Mouse (Mus musculus): ENCODE measurements around the gene Carmil1.
A peak's percentile ranks its signal among the peaks of the same experiment; 100 is the strongest.

The Carmil1 gene

DNA sequence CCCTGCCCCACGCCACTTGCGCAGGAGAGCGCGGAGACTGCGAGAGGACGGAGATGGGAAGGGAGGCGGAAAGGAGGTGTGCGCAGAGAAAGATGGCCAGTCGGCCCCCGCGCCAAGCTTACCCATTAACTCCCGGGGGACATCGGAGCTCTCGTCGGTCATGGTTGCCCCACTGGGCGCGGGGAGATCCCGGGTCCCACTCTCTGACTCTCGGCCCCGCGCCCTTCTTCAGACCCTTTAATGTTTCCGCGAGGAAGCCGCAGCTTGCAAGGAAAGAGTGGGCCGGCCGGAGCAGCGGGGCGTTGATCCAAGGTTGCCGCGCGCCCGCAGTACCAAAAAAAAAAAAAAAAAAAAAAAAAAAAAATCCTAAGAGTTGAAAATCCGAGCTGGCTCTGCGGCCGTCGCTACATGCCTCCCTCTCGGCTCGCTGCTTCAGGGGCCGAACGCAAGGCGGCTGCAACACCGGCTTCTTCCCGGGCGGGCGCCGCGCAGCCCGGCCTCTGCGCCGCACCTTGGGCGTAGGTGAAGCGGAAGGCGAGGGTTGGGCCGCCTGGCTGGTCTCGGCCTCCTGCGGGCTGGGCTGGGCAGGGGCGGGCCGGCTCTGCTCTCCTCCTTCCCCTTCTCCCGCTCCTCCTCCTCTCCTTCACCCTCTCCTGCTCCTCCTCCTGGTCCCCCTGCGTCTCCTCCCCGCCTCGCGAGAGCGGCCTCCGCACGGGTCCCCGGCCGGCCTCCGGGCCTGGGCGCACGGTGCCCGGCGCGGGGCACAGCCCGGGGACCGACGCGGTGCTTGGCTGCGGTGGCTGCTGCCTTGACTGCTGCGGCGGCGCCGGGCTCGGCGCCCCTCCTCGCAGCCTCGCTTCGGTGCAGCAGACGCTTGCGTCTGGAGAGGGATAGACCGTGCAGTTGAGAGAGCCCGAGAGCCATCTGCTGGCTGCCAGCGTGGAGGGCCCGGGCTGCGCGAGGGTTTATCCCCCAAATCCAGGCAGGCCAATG, at the start of gene Carmil1:
TSS of gene Carmil1 (minus strand) at position 357 of the 993 bp plus-strand sequence.
- peak; percentile 87 for DNase-seq

DNA sequence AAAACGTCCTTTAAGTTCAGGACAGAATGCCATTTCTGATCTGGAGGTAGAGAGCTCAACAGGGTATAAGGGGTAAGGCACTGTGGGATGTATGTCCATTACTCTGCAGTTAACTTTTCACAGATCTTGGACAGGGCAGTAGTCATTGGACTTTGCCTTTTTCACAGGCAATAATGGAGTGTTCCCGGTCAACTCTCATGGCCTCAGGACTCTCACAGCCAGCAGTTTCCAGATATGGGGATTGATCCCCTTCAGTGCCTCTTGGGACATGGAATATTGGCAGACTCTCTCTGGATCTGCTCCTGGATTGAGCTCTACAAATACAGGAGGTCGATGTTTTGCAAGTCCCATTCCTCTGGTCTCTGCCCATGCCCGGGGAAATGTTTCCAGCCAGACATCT, 49.5 kb upstream of the Carmil1 start:
- no peak for DNase-seq

DNA sequence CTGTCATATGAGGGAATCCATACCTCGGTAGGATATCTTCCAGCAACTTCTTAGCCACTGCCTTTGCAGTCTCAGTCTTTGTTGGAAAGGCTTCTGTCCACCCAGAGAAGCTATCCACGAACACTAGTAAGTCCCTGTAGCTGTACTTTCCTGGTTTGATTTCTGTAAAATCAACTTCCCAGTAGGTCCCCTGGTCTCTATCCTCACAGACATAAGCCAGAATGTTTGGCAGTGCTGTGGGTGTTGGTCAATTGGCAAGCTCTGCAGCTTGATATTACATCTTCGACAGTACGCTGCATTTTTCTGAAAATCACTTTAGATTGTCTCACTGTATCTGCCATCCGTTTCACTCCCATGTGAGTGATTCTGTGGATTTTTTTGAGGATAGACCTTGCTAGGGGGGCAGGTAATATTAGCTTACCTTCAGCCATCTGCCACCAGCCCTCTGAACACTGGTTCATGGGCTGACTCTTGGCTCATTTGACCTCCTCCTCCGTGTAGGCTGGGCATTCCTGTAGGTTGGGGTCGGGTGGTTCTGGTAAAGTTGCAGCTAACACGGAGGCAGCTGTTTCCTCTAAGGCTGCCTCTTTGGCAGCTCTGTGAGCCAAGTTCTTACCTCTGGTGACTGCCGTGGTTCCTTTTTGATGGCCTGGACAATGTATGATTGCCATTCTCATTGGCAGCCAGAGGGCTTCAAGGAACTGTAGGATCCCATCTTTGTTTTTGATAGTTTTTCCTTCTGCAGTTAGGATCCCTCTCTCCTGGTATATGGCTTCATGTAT, 47.6 kb upstream of the Carmil1 start:
- DNase-seq = no peak

DNA sequence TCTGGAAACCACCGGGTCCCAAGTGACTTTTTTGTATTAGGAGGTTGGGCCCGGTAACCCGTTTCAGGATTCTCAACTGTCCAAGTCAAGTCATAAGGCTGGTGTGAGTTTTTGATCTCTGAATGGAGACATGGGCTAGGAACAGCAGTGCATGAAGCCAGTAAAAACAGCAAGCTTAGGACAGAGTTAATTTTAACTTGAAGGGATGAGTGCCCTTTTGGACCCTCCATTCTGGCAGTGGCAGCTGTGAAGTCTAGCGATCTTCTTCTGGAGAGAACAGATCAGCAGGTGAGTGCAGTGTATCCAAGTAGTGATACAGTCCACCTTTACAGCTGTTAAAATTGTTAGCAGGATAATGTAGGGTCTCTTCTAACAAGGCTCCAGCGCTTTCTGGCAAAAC, 46.6 kb upstream of the Carmil1 start, which contains the start of gene Cmah:
TSS of gene Cmah (plus strand) at position 204 of the 400 bp plus-strand sequence.
- DNase-seq = no peak

DNA sequence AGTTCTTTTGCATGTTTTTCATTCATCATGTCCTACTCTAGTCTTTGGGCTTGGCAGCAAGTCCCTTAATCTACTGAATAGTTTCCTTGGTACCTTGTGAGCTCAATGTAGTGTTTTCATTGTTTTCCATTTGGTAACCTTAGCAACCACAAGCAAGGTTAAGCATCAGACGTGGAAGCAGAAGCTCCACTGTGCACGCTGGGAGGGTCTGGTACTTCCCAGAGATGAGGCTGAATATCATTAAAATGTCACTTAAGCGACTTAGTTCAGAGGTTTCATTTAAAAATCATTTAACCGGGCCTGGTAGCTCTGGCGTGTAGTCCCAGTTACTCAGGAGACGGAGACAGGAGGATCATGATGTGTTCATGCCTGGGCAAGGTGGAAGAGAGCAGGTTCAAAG, 40.7 kb upstream of the Carmil1 start:
- DNase-seq = no peak

DNA sequence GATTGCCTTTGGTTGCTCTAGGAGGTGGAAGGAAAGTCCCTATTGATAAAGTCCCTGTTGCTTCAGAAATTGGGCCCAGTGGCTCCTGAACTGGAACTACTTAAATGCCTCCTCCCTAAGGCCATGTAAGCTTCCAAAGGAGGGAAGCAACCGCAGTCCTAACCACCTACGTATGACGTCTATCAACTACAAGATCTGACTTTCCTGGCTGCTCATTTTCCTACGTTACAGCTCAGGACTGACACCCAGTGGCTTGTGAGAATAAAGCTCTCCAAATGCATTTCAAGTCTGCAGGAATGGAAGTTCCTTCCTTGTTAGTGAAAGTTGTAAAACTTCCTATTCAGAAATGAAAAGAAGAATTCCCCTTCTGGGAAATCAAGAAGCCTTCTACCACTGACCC, 38.0 kb upstream of the Carmil1 start:
- DNase-seq = peak; percentile 52

DNA sequence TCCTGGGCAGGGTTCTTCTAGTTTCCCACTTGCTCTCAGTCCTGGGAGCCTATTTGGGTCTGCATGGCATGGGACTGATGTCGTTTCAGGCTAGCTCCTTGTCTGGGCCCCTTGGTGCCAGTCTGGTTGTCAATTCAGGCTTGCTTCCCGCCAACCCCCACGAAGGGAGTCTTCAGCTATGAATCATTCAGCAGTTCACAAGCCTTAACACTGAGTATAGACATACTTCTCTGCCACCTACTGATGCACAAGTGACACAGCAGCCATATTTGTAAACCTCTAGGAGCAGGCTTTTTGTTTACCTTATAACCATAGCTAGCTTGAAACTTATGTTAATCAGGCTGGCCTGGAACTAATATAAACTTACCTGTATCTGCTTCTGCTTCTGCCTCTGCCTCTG, 36.0 kb upstream of the Carmil1 start:
- no peak for DNase-seq

DNA sequence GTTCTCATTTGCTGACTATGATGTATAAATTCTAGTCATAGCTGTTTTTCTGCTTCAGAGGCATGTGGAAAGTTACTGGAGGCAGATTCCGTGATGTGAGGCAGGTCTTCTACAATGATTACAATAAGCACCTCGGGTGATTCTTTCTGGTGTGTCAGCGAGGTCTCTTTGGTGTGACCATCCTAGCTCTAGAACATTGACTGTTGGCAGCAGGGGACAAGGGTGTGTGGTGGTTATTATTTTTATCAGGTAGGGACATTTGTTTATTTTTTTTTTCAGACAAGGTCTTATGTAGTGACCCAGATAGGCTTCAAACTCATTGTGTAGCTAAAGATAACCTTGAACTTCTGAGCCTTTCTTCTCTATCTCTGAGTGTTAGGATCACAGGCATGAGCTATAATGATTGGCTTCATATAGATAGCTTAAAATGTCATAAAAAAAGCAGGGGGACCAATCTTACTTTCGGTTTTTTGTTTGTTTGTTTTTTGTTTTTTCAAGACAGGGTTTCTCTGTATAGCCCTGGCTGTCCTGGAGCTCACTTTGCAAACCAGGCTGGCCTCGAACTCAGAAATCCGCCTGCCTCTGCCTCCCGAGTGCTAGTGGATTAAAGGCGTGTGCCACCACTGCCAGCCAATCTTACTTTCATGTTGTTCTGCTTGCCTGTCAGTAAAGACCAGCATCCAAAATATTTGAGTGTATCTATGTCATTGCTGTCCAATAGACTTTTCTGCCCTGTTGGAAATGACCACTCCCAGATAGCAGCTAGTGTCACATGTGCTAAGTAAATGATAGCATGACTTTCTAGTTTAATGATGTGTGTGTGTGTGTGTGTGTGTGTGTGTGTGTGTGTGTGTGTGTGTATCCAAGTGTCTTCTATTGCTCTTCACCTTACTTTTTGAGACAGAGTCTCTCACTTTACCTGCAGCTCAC, 30.7 kb upstream of the Carmil1 start:
- DNase-seq = no peak

DNA sequence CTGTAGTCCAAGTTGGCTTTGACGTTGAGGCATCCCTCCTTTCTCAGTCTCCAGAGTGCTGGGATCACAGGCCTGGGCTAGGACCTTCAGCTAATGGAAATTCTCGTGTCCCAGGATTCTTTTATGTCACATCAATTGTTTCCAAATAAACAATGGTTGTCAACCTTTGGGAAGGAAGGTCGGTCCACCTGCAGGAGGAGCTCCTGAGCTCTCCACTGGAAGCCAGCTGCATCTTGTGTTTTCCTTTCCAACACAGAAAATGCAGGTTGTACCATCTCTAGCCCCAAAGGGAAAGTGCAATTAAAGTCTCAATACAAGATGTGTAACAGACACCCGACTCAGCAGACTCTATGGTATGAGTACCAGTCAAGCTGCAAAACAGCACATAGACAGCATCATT, 25.7 kb upstream of the Carmil1 start:
- peak; percentile 81 for DNase-seq

DNA sequence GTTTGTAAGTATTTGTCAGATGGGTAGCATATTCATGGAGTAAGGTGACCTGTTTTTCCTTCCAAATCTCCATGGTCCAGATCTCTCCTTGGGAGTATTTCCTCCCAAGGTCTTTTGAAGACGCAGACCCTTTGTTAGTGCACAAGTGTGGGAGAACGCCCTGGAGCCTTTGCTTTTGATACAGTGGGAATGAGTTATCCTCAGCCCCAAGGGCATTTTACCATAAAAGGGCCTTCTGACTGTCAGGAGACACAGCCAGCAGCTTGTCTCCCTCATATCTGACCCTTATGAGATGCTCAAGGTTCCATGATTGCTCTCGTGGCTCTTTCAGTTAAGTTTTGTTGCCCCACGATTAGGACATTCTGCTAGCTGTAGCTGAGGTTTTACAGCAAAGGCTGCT, 24.9 kb upstream of the Carmil1 start:
- no peak for DNase-seq

DNA sequence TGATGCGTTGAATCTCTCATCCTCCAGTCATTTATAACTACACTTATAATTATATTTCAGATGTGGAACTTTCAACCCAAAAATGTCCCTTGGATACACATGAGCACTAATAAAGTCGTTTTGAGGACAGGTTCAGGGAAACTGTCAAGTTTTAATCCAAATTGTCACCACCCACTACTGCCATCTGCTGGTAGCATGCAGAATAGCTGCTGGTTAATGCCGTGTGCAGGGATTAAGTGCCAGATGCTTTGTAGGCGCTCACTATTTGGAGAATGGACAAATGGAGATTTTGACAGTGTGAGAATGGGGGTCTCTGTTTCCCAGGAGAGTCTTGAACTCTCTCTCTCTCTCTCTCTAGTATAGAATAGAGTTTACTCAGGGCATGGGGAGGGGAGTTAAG, 16.7 kb upstream of the Carmil1 start:
- peak; percentile 64 for DNase-seq

DNA sequence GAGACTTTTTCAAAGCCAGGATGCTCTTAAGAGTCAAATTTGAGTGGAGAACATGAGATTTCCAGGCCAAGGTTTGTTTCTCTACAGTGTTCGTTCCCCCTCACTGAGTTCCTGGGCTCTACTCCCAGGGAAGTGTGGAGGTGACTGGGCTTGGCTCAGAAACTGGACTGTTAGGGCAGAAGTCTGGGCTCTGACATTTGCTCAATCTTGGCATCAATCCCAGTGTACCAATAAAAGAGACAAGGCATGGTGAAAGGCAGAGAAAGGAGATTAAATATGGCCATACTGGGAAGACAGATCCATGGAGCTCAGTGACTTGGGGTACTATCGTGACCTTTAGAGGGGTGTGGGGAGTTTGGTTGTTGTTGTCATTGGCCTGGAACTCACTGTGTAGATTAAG, 6.8 kb upstream of the Carmil1 start:
- no peak for DNase-seq

DNA sequence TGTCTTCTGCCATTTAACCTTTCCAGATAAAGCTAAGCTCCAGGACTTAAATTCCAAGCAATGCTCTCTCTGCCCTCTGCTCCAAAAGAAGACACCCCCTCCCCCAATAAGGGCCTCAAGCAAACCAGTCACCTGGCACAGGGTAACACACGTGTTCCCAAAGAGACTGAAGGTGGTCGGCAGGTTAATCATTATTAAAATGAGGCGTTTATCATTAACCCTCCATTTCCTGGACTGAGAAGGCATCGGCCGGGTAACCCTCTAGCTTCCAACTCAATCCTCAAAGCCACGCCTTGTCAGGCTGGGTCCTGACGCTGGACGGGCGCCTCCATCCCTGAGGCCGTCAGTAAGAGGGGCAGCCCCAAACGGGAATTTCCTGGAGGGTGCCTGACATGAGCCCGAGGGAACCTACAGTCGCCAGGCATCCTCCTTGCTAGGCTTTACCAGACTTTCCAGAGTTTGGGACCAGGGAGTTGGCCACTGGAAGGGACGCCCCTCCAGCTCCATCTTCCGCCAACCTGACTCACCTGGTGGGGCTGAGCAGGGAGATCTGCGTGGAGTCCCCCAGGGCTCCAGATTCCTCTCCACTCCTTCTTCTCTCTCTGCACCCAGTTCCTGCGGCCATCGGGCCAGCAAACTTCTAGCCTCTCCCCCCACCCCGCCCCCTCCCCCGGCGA, 695 bp downstream of the Carmil1 start:
- no peak for DNase-seq

DNA sequence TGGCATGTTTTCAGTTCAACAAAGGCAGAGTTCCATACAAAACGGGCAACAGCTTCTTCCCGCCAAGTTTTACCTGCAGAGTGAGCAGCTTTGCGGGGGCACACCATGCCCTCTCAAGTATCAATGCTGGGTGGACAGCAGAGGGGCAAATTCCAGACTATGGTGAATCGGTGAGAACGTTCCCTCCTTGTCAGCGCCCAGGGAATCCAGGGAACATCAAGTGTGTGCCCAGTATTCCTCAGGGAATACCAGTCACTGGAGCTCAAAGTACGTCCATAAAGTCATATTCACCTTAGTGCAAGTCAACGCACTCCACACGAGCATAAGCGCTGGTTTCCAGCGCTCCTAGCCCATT, 1.2 kb downstream of the Carmil1 start:
- no peak for DNase-seq

DNA sequence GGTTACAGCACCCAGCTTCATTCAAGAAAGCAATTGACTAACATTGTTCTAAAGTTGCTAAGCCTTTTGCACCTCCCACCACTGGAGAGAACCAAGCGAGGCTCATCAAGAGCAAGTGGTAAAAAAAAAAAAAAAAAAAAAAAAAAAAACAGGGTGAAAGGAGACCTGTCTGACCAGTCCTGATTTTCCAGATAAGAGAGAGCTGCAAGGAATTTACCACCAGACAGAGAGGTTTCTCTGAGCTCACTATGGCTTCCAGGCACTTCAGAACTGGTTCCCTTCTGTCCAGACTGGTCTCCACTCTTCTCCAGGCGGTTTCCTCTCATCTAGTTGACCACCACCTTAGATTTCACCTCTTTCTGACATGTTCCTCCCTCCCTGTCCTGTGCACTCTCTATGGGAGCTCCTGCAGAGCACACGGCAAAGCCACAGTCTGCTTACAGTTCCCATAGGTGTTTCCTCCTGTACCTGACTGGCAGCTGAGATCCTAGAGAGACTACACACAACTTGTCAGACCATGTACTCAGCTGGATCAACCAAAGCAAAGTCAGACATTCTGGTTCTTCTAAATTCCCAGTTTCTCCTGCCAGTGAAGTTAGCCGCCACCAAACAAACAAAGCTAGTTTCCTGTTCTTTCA, 7.7 kb downstream of the Carmil1 start:
- DNase-seq = no peak

DNA sequence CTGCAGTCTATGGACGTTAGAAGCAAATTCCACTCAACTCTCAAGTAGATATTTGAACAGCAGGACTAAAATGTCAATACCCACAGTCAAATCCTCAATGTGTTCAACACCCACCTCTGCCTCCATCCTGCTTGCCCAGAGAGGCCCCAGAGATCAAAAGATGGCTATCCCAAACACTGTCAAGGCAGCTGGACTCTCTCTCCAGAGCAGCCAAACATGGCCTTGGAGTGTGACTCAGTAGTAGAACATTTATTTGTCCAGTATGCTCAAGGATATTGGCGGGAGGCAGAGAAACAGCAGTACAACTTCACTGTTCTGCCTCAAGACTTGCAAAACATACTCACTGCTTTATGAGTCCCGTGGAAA, 11.5 kb downstream of the Carmil1 start:
- no peak for DNase-seq

DNA sequence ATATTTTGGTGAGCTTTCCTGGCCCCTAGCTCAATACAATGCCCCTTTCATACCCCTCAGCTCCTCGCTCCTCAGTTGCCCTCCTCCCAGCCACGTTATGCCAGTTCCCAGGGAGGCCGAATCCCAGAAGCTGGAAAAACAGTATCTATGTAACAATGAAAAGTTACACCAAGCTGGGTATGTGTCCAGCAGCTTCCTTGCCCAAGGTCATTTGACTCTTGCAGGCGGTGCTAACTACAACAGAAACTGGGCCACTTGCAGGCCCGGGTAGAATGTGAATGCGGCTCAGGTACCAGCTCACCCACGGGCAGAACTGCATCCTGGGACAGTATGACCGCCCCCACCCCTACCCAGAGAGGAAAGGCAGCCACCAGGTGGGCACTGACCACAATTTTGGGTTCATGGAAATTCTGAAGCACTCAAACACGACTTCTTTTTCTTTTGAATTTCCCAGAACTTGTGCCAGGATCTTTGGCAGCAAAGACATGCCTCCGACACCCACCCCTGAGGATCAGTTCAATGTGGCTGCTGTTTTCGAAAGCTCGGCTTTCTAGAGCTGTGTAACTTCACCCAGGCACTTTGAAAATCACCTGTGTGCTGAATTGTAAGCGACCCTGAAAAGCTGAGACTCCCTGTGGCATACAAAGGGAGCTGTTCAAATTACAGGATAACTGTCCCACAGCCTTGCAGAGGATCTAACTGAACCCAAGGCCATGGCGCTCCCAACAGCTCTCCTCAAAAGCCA, 12.1 kb downstream of the Carmil1 start:
- no peak for DNase-seq

DNA sequence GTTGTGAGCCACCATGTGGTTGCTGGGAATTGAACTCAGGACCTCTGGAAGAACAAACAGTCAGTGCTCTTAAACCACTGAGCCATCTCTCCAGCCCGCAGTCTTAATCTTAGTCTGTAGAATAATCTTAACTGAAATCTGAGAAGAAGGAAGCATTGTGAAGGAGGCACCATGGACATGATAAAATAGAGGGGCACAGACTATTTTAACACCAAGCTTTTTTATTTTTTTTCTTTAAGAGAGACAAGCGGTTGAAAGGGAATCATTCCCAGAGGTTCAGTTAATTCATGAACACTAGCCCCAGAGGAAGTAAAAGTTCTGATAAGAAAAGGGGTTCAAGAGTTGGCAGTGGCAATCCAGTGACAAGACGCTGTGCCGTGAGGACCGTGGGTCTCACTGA, 15.8 kb downstream of the Carmil1 start:
- DNase-seq = no peak

DNA sequence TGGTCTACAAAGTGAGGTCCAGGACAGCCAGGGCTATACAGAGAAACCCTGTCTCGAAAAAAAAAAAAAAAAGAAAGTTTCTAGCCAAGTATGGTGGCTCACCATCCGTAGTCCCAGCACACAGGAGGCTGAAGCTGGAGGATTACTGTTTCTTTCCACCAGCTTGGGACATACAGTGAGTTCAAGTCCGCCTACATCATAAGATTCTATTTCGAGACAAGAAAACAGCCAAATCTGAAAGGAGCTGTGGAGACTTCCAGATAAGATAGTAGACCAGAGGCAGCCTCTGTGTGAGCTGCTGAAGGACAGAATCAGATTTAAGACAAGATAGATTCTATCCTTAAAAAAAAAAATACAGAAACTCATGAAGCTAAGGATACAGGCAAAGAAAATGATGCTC, 17.0 kb downstream of the Carmil1 start:
- DNase-seq = no peak

DNA sequence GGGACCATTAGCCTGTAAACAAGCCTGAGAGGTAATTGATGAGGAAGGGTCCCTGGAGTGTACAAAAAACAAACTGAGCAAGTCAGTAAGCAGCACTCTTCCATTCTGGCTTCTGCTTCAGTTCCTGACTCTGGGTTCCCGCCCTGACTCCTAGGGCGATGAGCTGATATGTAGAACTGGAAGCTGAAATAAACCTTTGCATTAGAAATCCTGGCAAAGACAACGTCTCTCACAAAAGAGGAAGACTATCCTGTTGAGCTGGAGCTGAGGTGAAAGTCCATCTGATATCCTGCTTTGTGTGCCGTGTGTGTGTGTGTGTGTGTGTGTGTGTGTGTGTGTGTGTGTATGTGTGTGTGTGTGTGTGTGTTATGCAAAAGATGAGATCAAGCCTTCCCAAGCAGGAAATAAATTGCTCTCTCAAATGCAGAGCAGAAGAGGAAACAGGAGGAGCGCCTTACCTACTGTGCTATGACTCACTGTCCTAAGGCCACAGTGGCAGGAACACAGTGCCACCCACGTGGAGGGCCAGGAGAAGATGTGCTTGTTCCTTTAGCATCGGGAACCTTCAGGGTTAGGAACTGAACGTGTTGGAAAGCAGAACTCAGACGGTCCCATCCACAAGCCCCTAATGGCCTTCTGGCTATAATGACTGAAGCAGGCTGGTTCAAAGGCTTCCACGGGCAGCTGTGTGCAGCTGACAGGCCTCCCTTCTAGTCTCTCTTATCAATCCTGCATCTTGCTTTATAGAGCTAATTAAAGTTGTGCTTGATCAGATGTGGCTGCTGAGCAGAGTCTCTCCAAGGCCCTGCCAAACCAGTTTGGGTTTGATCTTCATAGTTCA, 19.6 kb downstream of the Carmil1 start:
- no peak for DNase-seq

Measured in thymus, postnatal 4 days (tissue).